Mouse (Mus musculus): ENCODE results near the gene 6330409D20Rik. TPM values are rescaled to one million over a fixed set of nuclear protein-coding genes. Genes with fewer than 3 reads are reported as not detected.

The 6330409D20Rik gene
- 0.28 TPM in 1 of 2 replicates, not detected in the other for polyA plus RNA-seq (2016; fragmentation: Nextera tagmentation; extraction: Ambion mirVana)

GRCm38 (mm10) chr2:32740916-32741272 lies at the start of gene 6330409D20Rik:
Gene 6330409D20Rik (minus strand): TSS chr2:32741016.
- Histone ChIP-seq H3K36me3 (peaks cover 23% of the 10 kb centered on the region; the same call in 1 of the 2 replicates), H3K9me3 (no peaks in the 10 kb centered on the region), H3K27me3 (ENCODE audit: insufficient read depth, poor library complexity, severe bottlenecking) (peaks cover 66% of the 10 kb centered on the region), H3K4me3 (peak within 1 kb of the TSS; percentile 64), H3K4me1 (peaks cover 37% of the 10 kb centered on the region), H3K27ac (peak within 1 kb of the TSS; percentile 82)
- DNase-seq (ENCODE audit: low spot score) = no peak
- 10% methylated on average over 11 of the region's 11 CpGs for WGBS

DNA sequence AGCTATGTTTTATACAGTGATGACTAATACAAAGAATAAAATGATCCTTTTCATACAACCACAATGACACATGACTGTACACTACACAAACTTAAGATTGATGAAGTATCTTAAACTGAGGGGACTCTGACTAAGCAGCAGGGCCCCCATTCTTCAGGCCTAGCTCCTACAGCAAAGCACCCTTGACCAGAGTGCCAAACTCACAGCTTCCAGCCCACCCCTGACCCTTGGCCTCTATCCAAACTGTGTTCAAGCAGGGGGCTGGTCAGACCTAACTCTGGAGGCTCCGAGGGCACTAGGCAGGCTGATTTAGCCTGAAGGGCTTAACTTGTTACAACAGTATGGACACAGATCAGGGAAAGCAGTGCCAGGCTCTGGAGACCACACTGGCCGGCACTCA lies 47.8 kb upstream of the 6330409D20Rik start:
- H3K9me3 ChIP-seq = no peaks in the 10 kb centered on the region
- no peak overlapping the region for H3K4me3 ChIP-seq
- H3K27me3 ChIP-seq (ENCODE audit: insufficient read depth, poor library complexity, severe bottlenecking) = no peaks in the 10 kb centered on the region
- H3K27ac ChIP-seq = no peak overlapping the region
- WGBS = 59% methylated on average over 2 of the region's 2 CpGs
- DNase-seq (ENCODE audit: low spot score) = no peak
- peaks cover 11% of the 10 kb centered on the region for H3K36me3 ChIP-seq
- H3K4me1 ChIP-seq = peaks cover 8% of the 10 kb centered on the region

- no peak for DNase-seq (ENCODE audit: low spot score)
- Histone ChIP-seq H3K36me3 (0 out of 2 replicates have a peak, but pooled peaks cover 4% of the 10 kb centered on the region), H3K27ac (no peak overlapping the region), H3K4me1 (peaks cover 8% of the 10 kb centered on the region), H3K4me3 (no peak overlapping the region), H3K27me3 (ENCODE audit: insufficient read depth, poor library complexity, severe bottlenecking) (no peaks in the 10 kb centered on the region), H3K9me3 (no peaks in the 10 kb centered on the region)
- WGBS = 58% methylated on average over 6 of the region's 6 CpGs
Observed at GRCm38 (mm10) chr2:32787176-32787575, 46.4 kb upstream of the 6330409D20Rik start.

- Histone ChIP-seq H3K27ac (peak within 1 kb of the TSS; percentile 69), H3K4me3 (no peak within 1 kb of the TSS; the same call in 1 of the 2 replicates), H3K4me1 (peaks cover 16% of the 10 kb centered on the region), H3K9me3 (no peaks in the 10 kb centered on the region), H3K36me3 (no peaks in the 10 kb centered on the region), H3K27me3 (ENCODE audit: insufficient read depth, poor library complexity, severe bottlenecking) (no peaks in the 10 kb centered on the region)
- DNase-seq (ENCODE audit: low spot score) = no peak
- WGBS = 47% methylated on average over 4 of the region's 4 CpGs
Observed at GRCm38 (mm10) chr2:32784048-32784681, 43.3 kb upstream of the 6330409D20Rik start, which contains the start of gene Cfap157. Gene Cfap157 (minus strand): TSS chr2:32784428.

DNA sequence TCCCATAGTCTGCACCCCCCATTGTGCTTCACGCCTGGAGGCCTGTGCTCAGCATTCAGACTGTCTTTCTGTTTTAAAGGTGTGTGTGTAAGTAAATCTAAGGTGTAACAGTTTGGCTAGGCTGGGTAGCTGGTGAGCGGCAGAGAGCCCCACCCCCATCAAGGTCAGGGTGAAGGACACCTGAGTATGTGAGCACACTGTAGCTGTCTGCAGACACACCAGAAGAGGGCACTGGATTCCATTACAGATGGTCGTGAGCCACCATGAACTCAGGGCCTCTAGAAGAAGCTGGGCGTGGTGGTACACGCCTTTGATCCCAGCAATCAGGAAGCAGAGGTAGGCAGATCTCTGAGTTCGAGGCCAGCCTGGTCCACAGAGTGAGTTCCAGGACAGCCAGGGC lies 40.9 kb upstream of the 6330409D20Rik start:
- Histone ChIP-seq H3K9me3 (no peaks in the 10 kb centered on the region), H3K4me1 (peaks cover 21% of the 10 kb centered on the region), H3K4me3 (no peak overlapping the region), H3K27me3 (ENCODE audit: insufficient read depth, poor library complexity, severe bottlenecking) (peaks cover 17% of the 10 kb centered on the region), H3K36me3 (no peaks in the 10 kb centered on the region), H3K27ac (no peak overlapping the region; the same call in 1 of the 2 replicates)
- no peak for DNase-seq (ENCODE audit: low spot score)
- WGBS = 68% methylated on average over 6 of the region's 6 CpGs

- no peaks in the 10 kb centered on the region for H3K9me3 ChIP-seq
- H3K4me3 ChIP-seq = no peak overlapping the region
- H3K27ac ChIP-seq = no peak overlapping the region
- peaks cover 23% of the 10 kb centered on the region for H3K27me3 ChIP-seq (ENCODE audit: insufficient read depth, poor library complexity, severe bottlenecking)
- 82% methylated on average over 6 of the region's 6 CpGs for WGBS
- H3K36me3 ChIP-seq = no peaks in the 10 kb centered on the region
- peaks cover 33% of the 10 kb centered on the region for H3K4me1 ChIP-seq
- DNase-seq (ENCODE audit: low spot score) = no peak
Observed at GRCm38 (mm10) chr2:32779714-32780113, 38.9 kb upstream of the 6330409D20Rik start.

DNA sequence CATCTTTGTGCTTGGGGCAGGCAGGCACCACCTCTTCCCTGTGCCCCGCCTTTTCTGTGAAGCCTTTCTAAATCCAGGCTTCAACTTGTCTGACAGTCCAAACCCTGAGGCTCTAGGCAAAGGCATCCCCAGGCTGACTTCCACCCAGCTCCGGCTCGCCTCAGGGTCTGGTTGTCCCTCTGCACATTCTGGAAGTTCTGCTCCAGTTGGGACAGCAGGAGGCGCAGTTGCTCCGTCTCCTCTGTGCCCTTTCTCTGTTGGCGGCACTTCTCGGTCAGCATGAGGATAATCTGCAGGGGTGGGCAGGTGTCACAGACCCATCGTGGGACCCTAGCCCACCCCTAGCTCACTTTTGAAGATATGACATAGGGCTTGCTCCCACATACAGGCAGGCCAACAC lies 38.3 kb upstream of the 6330409D20Rik start:
- 13% methylated on average over 8 of the region's 8 CpGs for WGBS
- Histone ChIP-seq H3K4me1 (peaks cover 32% of the 10 kb centered on the region), H3K9me3 (no peaks in the 10 kb centered on the region), H3K27ac (no peak overlapping the region), H3K36me3 (no peaks in the 10 kb centered on the region), H3K27me3 (ENCODE audit: insufficient read depth, poor library complexity, severe bottlenecking) (peaks cover 23% of the 10 kb centered on the region), H3K4me3 (no peak overlapping the region)
- peak; percentile 85 for DNase-seq (ENCODE audit: low spot score)

- WGBS = 90% methylated on average over 6 of the region's 6 CpGs
- no peaks in the 10 kb centered on the region for H3K9me3 ChIP-seq
- DNase-seq (ENCODE audit: low spot score) = no peak
- H3K4me3 ChIP-seq = no peak overlapping the region
- H3K36me3 ChIP-seq = no peaks in the 10 kb centered on the region
- H3K27ac ChIP-seq = no peak overlapping the region
- peaks cover 29% of the 10 kb centered on the region for H3K4me1 ChIP-seq
- peaks cover 23% of the 10 kb centered on the region for H3K27me3 ChIP-seq (ENCODE audit: insufficient read depth, poor library complexity, severe bottlenecking)
Observed at GRCm38 (mm10) chr2:32778081-32778480, 37.3 kb upstream of the 6330409D20Rik start.

- H3K4me3 ChIP-seq = peak overlapping the region; percentile 74
- H3K27me3 ChIP-seq (ENCODE audit: insufficient read depth, poor library complexity, severe bottlenecking) = peaks cover 23% of the 10 kb centered on the region
- WGBS = 25% methylated on average over 22 of the region's 22 CpGs
- DNase-seq (ENCODE audit: low spot score) = no peak
- peaks cover 36% of the 10 kb centered on the region for H3K4me1 ChIP-seq
- H3K9me3 ChIP-seq = no peaks in the 10 kb centered on the region
- 0 out of 2 replicates have a peak overlapping the region, but pooled peaks have one; percentile 87 for H3K27ac ChIP-seq
- H3K36me3 ChIP-seq = no peaks in the 10 kb centered on the region
Observed at GRCm38 (mm10) chr2:32776192-32776591, 35.4 kb upstream of the 6330409D20Rik start.

GRCm38 (mm10) chr2:32775359-32776074 lies 34.7 kb upstream of the 6330409D20Rik start, which contains the start of the genes Ttc16 and Ptrh1:
Gene Ttc16 (minus strand): TSS chr2:32775633.
Gene Ptrh1 (plus strand): TSS chr2:32775786.
- Histone ChIP-seq H3K27me3 (ENCODE audit: insufficient read depth, poor library complexity, severe bottlenecking) (peaks cover 24% of the 10 kb centered on the region), H3K27ac (peak within 1 kb of the TSS; percentile 87), H3K4me3 (peak within 1 kb of the TSS; percentile 74), H3K9me3 (no peaks in the 10 kb centered on the region), H3K36me3 (no peaks in the 10 kb centered on the region), H3K4me1 (peaks cover 39% of the 10 kb centered on the region)
- DNase-seq (ENCODE audit: low spot score) = peak; percentile 99
- under 1% methylated on average over 46 of the region's 46 CpGs for WGBS

GRCm38 (mm10) chr2:32772626-32773279 lies 31.9 kb upstream of the 6330409D20Rik start:
- Histone ChIP-seq H3K4me3 (no peak overlapping the region), H3K4me1 (peaks cover 38% of the 10 kb centered on the region), H3K36me3 (no peaks in the 10 kb centered on the region), H3K27me3 (ENCODE audit: insufficient read depth, poor library complexity, severe bottlenecking) (peaks cover 19% of the 10 kb centered on the region), H3K9me3 (no peaks in the 10 kb centered on the region), H3K27ac (no peak overlapping the region)
- 79% methylated on average over 8 of the region's 8 CpGs for WGBS
- no peak for DNase-seq (ENCODE audit: low spot score)

- DNase-seq (ENCODE audit: low spot score) = no peak
- H3K9me3 ChIP-seq = no peaks in the 10 kb centered on the region
- H3K36me3 ChIP-seq = no peaks in the 10 kb centered on the region
- H3K4me3 ChIP-seq = no peak overlapping the region
- H3K27ac ChIP-seq = no peak overlapping the region
- whole genome bisulfite sequencing = 22% methylated on average over 12 of the region's 12 CpGs
- peaks cover 17% of the 10 kb centered on the region for H3K27me3 ChIP-seq (ENCODE audit: insufficient read depth, poor library complexity, severe bottlenecking)
- peaks cover 45% of the 10 kb centered on the region for H3K4me1 ChIP-seq
Observed at GRCm38 (mm10) chr2:32771886-32772285, 31.1 kb upstream of the 6330409D20Rik start.
